Mouse (Mus musculus) hindbrain, embryonic 11.5 days (tissue): ENCODE results near the gene Cul4a. TPM values are rescaled to one million over a fixed set of nuclear protein-coding genes. Genes with fewer than 3 reads are reported as not detected.

Experiments used
- ATAC-seq: fragments of 200-750 bp; cut with Nextera tagmentation; 2 replicates; pipeline ENCODE4 v1.8.0; 2017; ENCODE audit warnings: mild to moderate bottlenecking, moderate TSS enrichment, moderate library complexity; ENCODE audit not compliant: low FRiP score
- DNase-seq: peaks from one replicate; pipeline ENCODE4 v3.0.0-alpha.2; 2015; ENCODE audit warnings: low spot score
- H3K27ac ChIP-seq: fragments of 300-500 bp; sonication (generic); 2 replicates; pipeline ENCODE4 v1.5.1; 2014; ENCODE audit warnings: mild to moderate bottlenecking, low read depth, low read length
- H3K27me3 ChIP-seq: fragments of 300-500 bp; sonication (generic); 2 replicates; pipeline ENCODE4 v1.6.1; 2014; ENCODE audit warnings: mild to moderate bottlenecking, low read length, moderate library complexity, mixed read lengths; ENCODE audit not compliant: control insufficient read depth, insufficient read depth
- H3K36me3 ChIP-seq: fragments of 300-500 bp; sonication (generic); 2 replicates; pipeline ENCODE4 v1.6.1; 2014; ENCODE audit warnings: mild to moderate bottlenecking, low read length, moderate library complexity, mixed read lengths; ENCODE audit not compliant: control insufficient read depth, insufficient read depth
- H3K4me1 ChIP-seq: fragments of 300-500 bp; sonication (generic); replicated peaks from 2 replicates; pipeline ENCODE4 v1.6.1; 2014; ENCODE audit warnings: low read length, mixed read lengths; ENCODE audit not compliant: control insufficient read depth, insufficient read depth
- H3K4me2 ChIP-seq: fragments of 300-500 bp; sonication (generic); replicated peaks from 2 replicates; pipeline ENCODE4 v1.6.1; 2014; ENCODE audit warnings: mild to moderate bottlenecking, low read depth, low read length
- H3K4me3 ChIP-seq: fragments of 300-500 bp; sonication (generic); 2 replicates; pipeline ENCODE4 v1.5.1; 2014; ENCODE audit warnings: low read depth, low read length
- H3K9ac ChIP-seq: fragments of 300-500 bp; sonication (generic); 2 replicates; pipeline ENCODE4 v1.6.1; 2014; ENCODE audit warnings: low read depth, low read length
- H3K9me3 ChIP-seq: fragments of 300-500 bp; sonication (generic); 2 replicates; pipeline ENCODE4 v1.6.1; 2016; ENCODE audit warnings: low read length; ENCODE audit not compliant: control insufficient read depth
- WGBS: fragments of 180-500 bp; shearing (Covaris S2); extraction: QIAGEN DNeasy Blood & Tissue Kit; methylation state at CpG from one replicate; pipeline ENCODE4 v1.1.7; 2014; 5-methylcytosine and 5-hydroxymethylcytosine counted together
- polyA plus RNA-seq: library from polyadenylated mRNA; unstranded; fragments of >200 nt; fragmentation: Nextera tagmentation; extraction: Ambion mirVana; gene quantifications from 2 replicates; pipeline ENCODE4 v1.2.1, GENCODE M21; 2014

The Cul4a gene
- polyA plus RNA-seq, 1 experiment from 2014 or later, result 83.5 TPM

GRCm38 (mm10) chr8:13150929-13151328, 45.5 kb downstream of the Cul4a start:
- no peaks in the 10 kb centered on the region for H3K27me3 ChIP-seq
- H3K36me3 ChIP-seq, result no peaks in the 10 kb centered on the region
- no peak overlapping the region for H3K4me2 ChIP-seq
- H3K9me3 ChIP-seq, result no peaks in the 10 kb centered on the region
- 100% methylated on average over 2 of the region's 2 CpGs for WGBS
- H3K4me1 ChIP-seq, result no peaks in the 10 kb centered on the region
- ATAC-seq (no peak), DNase-seq (no peak)
- no peak overlapping the region for H3K9ac ChIP-seq
- H3K27ac ChIP-seq, result no peak overlapping the region
- H3K4me3 ChIP-seq, result no peak overlapping the region

GRCm38 (mm10) chr8:13154099-13154498, 48.7 kb downstream of the Cul4a start:
- Histone ChIP-seq H3K27me3 (no peaks in the 10 kb centered on the region), H3K4me2 (no peak overlapping the region), H3K36me3 (no peaks in the 10 kb centered on the region), H3K9me3 (no peaks in the 10 kb centered on the region), H3K4me1 (no peaks in the 10 kb centered on the region; the same call in 1 of the 2 replicates), H3K27ac (no peak overlapping the region), H3K9ac (no peak overlapping the region), H3K4me3 (no peak overlapping the region)
- 83% methylated on average over 9 of the region's 9 CpGs for WGBS
- ATAC-seq (no peak), DNase-seq (no peak)

- no peak overlapping the region for H3K27ac ChIP-seq
- H3K36me3 ChIP-seq, result no peaks in the 10 kb centered on the region
- H3K9ac ChIP-seq, result no peak overlapping the region
- H3K4me2 ChIP-seq, result no peak overlapping the region
- 72% methylated on average over 9 of the region's 9 CpGs for WGBS
- no peak overlapping the region for H3K4me3 ChIP-seq
- H3K4me1 ChIP-seq, result peaks cover 2% of the 10 kb centered on the region; the same call in 1 of the 2 replicates
- no peak for DNase-seq
- H3K27me3 ChIP-seq, result no peaks in the 10 kb centered on the region
- no peak for ATAC-seq
- no peaks in the 10 kb centered on the region for H3K9me3 ChIP-seq
Measured at GRCm38 (mm10) chr8:13155358-13155757, 49.9 kb downstream of the Cul4a start.

GRCm38 (mm10) chr8:13156327-13157097, 51.1 kb downstream of the Cul4a start:
- Histone ChIP-seq H3K27ac (no peak overlapping the region), H3K4me2 (no peak overlapping the region), H3K4me3 (no peak overlapping the region), H3K36me3 (no peaks in the 10 kb centered on the region), H3K4me1 (peaks cover 2% of the 10 kb centered on the region; the same call in 1 of the 2 replicates), H3K9me3 (no peaks in the 10 kb centered on the region), H3K9ac (no peak overlapping the region), H3K27me3 (no peaks in the 10 kb centered on the region)
- ATAC-seq (no peak), DNase-seq (no peak)
- 73% methylated on average over 12 of the region's 12 CpGs for WGBS

- DNase-seq, result peak; percentile 100
- Histone ChIP-seq H3K4me1 (peaks cover 2% of the 10 kb centered on the region; the same call in 1 of the 2 replicates), H3K9me3 (no peaks in the 10 kb centered on the region), H3K4me3 (peak within 1 kb of the TSS; percentile 96), H3K9ac (peak within 1 kb of the TSS; percentile 86), H3K36me3 (no peaks in the 10 kb centered on the region), H3K27ac (peak within 1 kb of the TSS; percentile 64; the same call in 1 of the 2 replicates), H3K27me3 (no peaks in the 10 kb centered on the region), H3K4me2 (peak within 1 kb of the TSS; percentile 88)
- WGBS, result 2% methylated on average over 27 of the region's 50 CpGs
- ATAC-seq, result peak; percentile 98
Measured at GRCm38 (mm10) chr8:13158718-13159376, 53.4 kb downstream of the Cul4a start, which contains the start of gene Lamp1. Lamp1 (plus strand) TSS chr8:13159161.

GRCm38 (mm10) chr8:13159377-13159881, 54.0 kb downstream of the Cul4a start:
- 1% methylated on average over 33 of the region's 49 CpGs for WGBS
- Histone ChIP-seq H3K4me2 (peak overlapping the region; percentile 88), H3K9me3 (no peaks in the 10 kb centered on the region), H3K36me3 (no peaks in the 10 kb centered on the region), H3K9ac (peak overlapping the region; percentile 86), H3K4me1 (peaks cover 2% of the 10 kb centered on the region; the same call in 1 of the 2 replicates), H3K27me3 (no peaks in the 10 kb centered on the region), H3K27ac (peak overlapping the region; percentile 64; the same call in 1 of the 2 replicates), H3K4me3 (peak overlapping the region; percentile 96)
- ATAC-seq (peak; percentile 74), DNase-seq (no peak)

- Histone ChIP-seq H3K4me1 (peaks cover 2% of the 10 kb centered on the region; the same call in 1 of the 2 replicates), H3K4me3 (no peak overlapping the region), H3K36me3 (no peaks in the 10 kb centered on the region), H3K9ac (no peak overlapping the region), H3K4me2 (no peak overlapping the region), H3K9me3 (no peaks in the 10 kb centered on the region), H3K27me3 (no peaks in the 10 kb centered on the region), H3K27ac (no peak overlapping the region)
- DNase-seq, result no peak
- 93% methylated on average over 3 of the region's 3 CpGs for WGBS
- no peak for ATAC-seq
Measured at GRCm38 (mm10) chr8:13160691-13161090, 55.3 kb downstream of the Cul4a start.

GRCm38 (mm10) chr8:13162098-13162497, 56.7 kb downstream of the Cul4a start:
- ATAC-seq (no peak), DNase-seq (no peak)
- no peaks in the 10 kb centered on the region for H3K36me3 ChIP-seq
- no peak overlapping the region for H3K4me2 ChIP-seq
- H3K9me3 ChIP-seq, result no peaks in the 10 kb centered on the region
- no peaks in the 10 kb centered on the region for H3K27me3 ChIP-seq
- WGBS, result 82% methylated on average over 6 of the region's 6 CpGs
- no peak overlapping the region for H3K4me3 ChIP-seq
- no peak overlapping the region for H3K9ac ChIP-seq
- peaks cover 2% of the 10 kb centered on the region; the same call in 1 of the 2 replicates for H3K4me1 ChIP-seq
- no peak overlapping the region for H3K27ac ChIP-seq
